Mouse (Mus musculus) MEL (cell line): ENCODE results near the gene Palm. TPM values are rescaled to one million over a fixed set of nuclear protein-coding genes. Genes with fewer than 3 reads are reported as not detected.
A peak's percentile ranks its signal among the peaks of the same experiment; 100 is the strongest.

Experiments
- DNase-seq: peaks from one replicate; pipeline ENCODE4 v3.0.0; 2011; ENCODE audit warnings: low read depth, low spot score
- H3K27ac ChIP-seq: 2 replicates; pipeline ENCODE4 v1.5.1; 2012; ENCODE audit warnings: low read depth, mild to moderate bottlenecking, control low read depth, low read length, moderate library complexity; ENCODE audit not compliant: control insufficient read depth
- H3K27me3 ChIP-seq, 2 experiments: fragments of 150-350 bp in 1 of 2; sonication (generic) in 1 of 2; 2 replicates each; pipeline ENCODE4 v1.6.1; 2012; ENCODE audit warnings: low read length in 2 of 2, mild to moderate bottlenecking in 2 of 2, improper control_type of control experiment in 1 of 2, moderate library complexity in 1 of 2; ENCODE audit not compliant: insufficient read depth in 2 of 2, control insufficient read depth in 1 of 2
- H3K36me3 ChIP-seq, 2 experiments: 2 replicates each; pipeline ENCODE4 v1.6.1; 2012 to 2014; ENCODE audit warnings: low read length in 2 of 2, improper control_type of control experiment in 1 of 2, inconsistent platforms in 1 of 2, mild to moderate bottlenecking in 1 of 2; ENCODE audit not compliant: insufficient read depth in 2 of 2, control insufficient read depth in 1 of 2
- H3K4me1 ChIP-seq, 2 experiments: fragments of 150-350 bp in 1 of 2; sonication (generic) in 1 of 2; 2 replicates each; pipeline ENCODE4 v1.6.1; 2012; ENCODE audit warnings: low read length in 2 of 2, improper control_type of control experiment in 1 of 2, mild to moderate bottlenecking in 1 of 2; ENCODE audit not compliant: insufficient read depth in 2 of 2, control insufficient read depth in 1 of 2
- H3K4me3 ChIP-seq, 2 experiments: fragments of 150-350 bp in 1 of 2; sonication (generic) in 1 of 2; 2 replicates each; pipeline ENCODE4 v1.5.1; 2012; ENCODE audit warnings: low read depth in 2 of 2, low read length in 2 of 2, mild to moderate bottlenecking in 2 of 2, moderate library complexity in 2 of 2, control low read depth in 1 of 2, improper control_type of control experiment in 1 of 2; ENCODE audit not compliant: control insufficient read depth in 1 of 2, insufficient read depth in 1 of 2
- H3K79me2 ChIP-seq: 2 replicates; pipeline ENCODE4 v1.6.1; 2012; ENCODE audit warnings: mild to moderate bottlenecking, low read length, moderate library complexity; ENCODE audit not compliant: control insufficient read depth, poor library complexity, insufficient read depth
- H3K9ac ChIP-seq: 2 replicates; pipeline ENCODE4 v1.6.1; 2012; ENCODE audit warnings: low read depth, mild to moderate bottlenecking, control low read depth, low read length, moderate library complexity; ENCODE audit not compliant: control insufficient read depth, poor library complexity, severe bottlenecking
- H3K9me3 ChIP-seq: fragments of 150-350 bp; sonication (generic); replicated peaks from 2 replicates; pipeline ENCODE4 v1.6.1; 2012; ENCODE audit warnings: mild to moderate bottlenecking, low read length, improper control_type of control experiment, moderate library complexity; ENCODE audit not compliant: insufficient read depth
- CHD2 ChIP-seq: IDR thresholded peaks from 2 replicates; pipeline ENCODE4 v1.6.1; 2011; ENCODE audit warnings: low read length, improper control_type of control experiment
- CTCF ChIP-seq, 3 experiments: IDR thresholded peaks in 2 of 3; conservative IDR thresholded peaks in 1 of 3; 2 replicates each; pipeline ENCODE4 v1.5.1; 2011 to 2012; ENCODE audit warnings: low read length in 3 of 3, low read depth in 2 of 3, mild to moderate bottlenecking in 2 of 3, improper control_type of control experiment in 1 of 3, inconsistent platforms in 1 of 3, mixed read lengths in 1 of 3, moderate library complexity in 1 of 3; ENCODE audit not compliant: control insufficient read depth in 1 of 3, insufficient read depth in 1 of 3, poor library complexity in 1 of 3, severe bottlenecking in 1 of 3
- E2F4 ChIP-seq: IDR thresholded peaks from 2 replicates; pipeline ENCODE4 v1.6.1; 2011; ENCODE audit warnings: low read depth, low read length, improper control_type of control experiment, borderline replicate concordance
- ELF1 ChIP-seq: IDR thresholded peaks from 2 replicates; pipeline ENCODE4 v1.6.1; 2014; ENCODE audit warnings: low read depth, mild to moderate bottlenecking, inconsistent platforms, low read length, improper control_type of control experiment, moderate library complexity
- EP300 ChIP-seq, 2 experiments: IDR thresholded peaks; 2 replicates each; pipeline ENCODE4 v1.6.1; 2011; ENCODE audit warnings: improper control_type of control experiment in 2 of 2, low read length in 2 of 2, low read depth in 1 of 2, mild to moderate bottlenecking in 1 of 2
- ETS1 ChIP-seq: IDR thresholded peaks from 2 replicates; pipeline ENCODE4 v1.6.1; 2012; ENCODE audit warnings: low read depth, mild to moderate bottlenecking, inconsistent platforms, low read length, improper control_type of control experiment, moderate library complexity
- GABPA ChIP-seq: IDR thresholded peaks from 2 replicates; pipeline ENCODE4 v1.6.1; 2012; ENCODE audit warnings: low read depth, mild to moderate bottlenecking, inconsistent platforms, low read length, improper control_type of control experiment, moderate library complexity
- GATA1 ChIP-seq: IDR thresholded peaks from 2 replicates; pipeline ENCODE4 v1.6.1; 2011; ENCODE audit warnings: low read depth, low read length, improper control_type of control experiment
- HCFC1 ChIP-seq: IDR thresholded peaks from 2 replicates; pipeline ENCODE4 v1.6.1; 2012; ENCODE audit warnings: low read depth, mild to moderate bottlenecking, inconsistent platforms, low read length, improper control_type of control experiment, moderate library complexity
- JUND ChIP-seq: IDR thresholded peaks from 2 replicates; pipeline ENCODE4 v1.6.1; 2011; ENCODE audit warnings: low read depth, mild to moderate bottlenecking, improper control_type of control experiment, low read length
- KAT2A ChIP-seq: conservative IDR thresholded peaks from 2 replicates; pipeline ENCODE4 v1.6.1; 2012; ENCODE audit warnings: low read depth, low read length, improper control_type of control experiment, inconsistent platforms
- MAFK ChIP-seq: IDR thresholded peaks from 2 replicates; pipeline ENCODE4 v1.6.1; 2011; ENCODE audit warnings: low read depth, mild to moderate bottlenecking, low read length, improper control_type of control experiment, borderline replicate concordance
- MAX ChIP-seq: IDR thresholded peaks from 2 replicates; pipeline ENCODE4 v1.6.1; 2011; ENCODE audit warnings: low read length, improper control_type of control experiment
- MAZ ChIP-seq: IDR thresholded peaks from 2 replicates; pipeline ENCODE4 v1.6.1; 2012; ENCODE audit warnings: low read depth, mild to moderate bottlenecking, inconsistent platforms, low read length, improper control_type of control experiment
- MEF2A ChIP-seq: IDR thresholded peaks from 2 replicates; pipeline ENCODE4 v1.6.1; 2014; ENCODE audit warnings: low read depth, mild to moderate bottlenecking, inconsistent platforms, low read length, improper control_type of control experiment; ENCODE audit not compliant: poor library complexity, insufficient replicate concordance, severe bottlenecking; ENCODE audit errors: extremely low read depth
- MXI1 ChIP-seq: IDR thresholded peaks from 2 replicates; pipeline ENCODE4 v1.6.1; 2011; ENCODE audit warnings: mild to moderate bottlenecking, low read depth, low read length, improper control_type of control experiment
- MYB ChIP-seq: IDR thresholded peaks from 2 replicates; pipeline ENCODE4 v1.6.1; 2011; ENCODE audit warnings: mild to moderate bottlenecking, low read depth, low read length, improper control_type of control experiment
- MYC ChIP-seq: IDR thresholded peaks from 2 replicates; pipeline ENCODE4 v1.6.1; 2011; ENCODE audit warnings: low read depth, mild to moderate bottlenecking, low read length, improper control_type of control experiment, moderate library complexity
- NELFE ChIP-seq: IDR thresholded peaks from 2 replicates; pipeline ENCODE4 v1.6.1; 2011; ENCODE audit warnings: low read depth, low read length, improper control_type of control experiment
- NRF1 ChIP-seq: IDR thresholded peaks from 2 replicates; pipeline ENCODE4 v1.6.1; 2014; ENCODE audit warnings: low read depth, mild to moderate bottlenecking, inconsistent platforms, low read length, improper control_type of control experiment, moderate library complexity; ENCODE audit not compliant: poor library complexity, insufficient read depth, severe bottlenecking
- POLR2A ChIP-seq, 2 experiments: IDR thresholded peaks; 2 replicates each; pipeline ENCODE4 v1.6.1; 2011 to 2012; ENCODE audit warnings: low read length in 2 of 2, mild to moderate bottlenecking in 2 of 2, control low read depth in 1 of 2, improper control_type of control experiment in 1 of 2, low read depth in 1 of 2, moderate library complexity in 1 of 2; ENCODE audit not compliant: control insufficient read depth in 1 of 2, insufficient read depth in 1 of 2, poor library complexity in 1 of 2
- POLR2AphosphoS2 ChIP-seq: IDR thresholded peaks from 2 replicates; pipeline ENCODE4 v1.6.1; 2011; ENCODE audit warnings: low read length, improper control_type of control experiment
- POLR2AphosphoS5 ChIP-seq: IDR thresholded peaks from 2 replicates; pipeline ENCODE4 v1.6.1; 2012; ENCODE audit warnings: low read depth, borderline replicate concordance, mild to moderate bottlenecking, inconsistent platforms, low read length, moderate library complexity, mixed read lengths
- RAD21 ChIP-seq: IDR thresholded peaks from 2 replicates; pipeline ENCODE4 v1.6.1; 2011; ENCODE audit warnings: mild to moderate bottlenecking, low read depth, low read length, improper control_type of control experiment
- RCOR1 ChIP-seq: IDR thresholded peaks from 2 replicates; pipeline ENCODE4 v1.6.1; 2012; ENCODE audit warnings: low read depth, mild to moderate bottlenecking, inconsistent platforms, low read length, improper control_type of control experiment
- SIN3A ChIP-seq: IDR thresholded peaks from 2 replicates; pipeline ENCODE4 v1.6.1; 2012; ENCODE audit warnings: low read length, improper control_type of control experiment, inconsistent platforms
- SMC3 ChIP-seq: IDR thresholded peaks from 2 replicates; pipeline ENCODE4 v1.6.1; 2011; ENCODE audit warnings: low read depth, low read length, improper control_type of control experiment
- TBP ChIP-seq: IDR thresholded peaks from 2 replicates; pipeline ENCODE4 v1.8.0; 2011; ENCODE audit warnings: low read depth, low read length, improper control_type of control experiment
- TCF12 ChIP-seq: IDR thresholded peaks from 2 replicates; pipeline ENCODE4 v1.6.1; 2014; ENCODE audit warnings: low read depth, mild to moderate bottlenecking, inconsistent platforms, low read length, improper control_type of control experiment, moderate library complexity
- UBTF ChIP-seq: IDR thresholded peaks from 2 replicates; pipeline ENCODE4 v1.6.1; 2012; ENCODE audit warnings: low read depth, mild to moderate bottlenecking, inconsistent platforms, low read length, improper control_type of control experiment, moderate library complexity, borderline replicate concordance; ENCODE audit not compliant: insufficient read depth
- USF1 ChIP-seq: IDR thresholded peaks from 2 replicates; pipeline ENCODE4 v1.6.1; 2014; ENCODE audit warnings: low read depth, mild to moderate bottlenecking, inconsistent platforms, low read length, improper control_type of control experiment, moderate library complexity
- USF2 ChIP-seq, 2 experiments: IDR thresholded peaks; 2 replicates each; pipeline ENCODE4 v1.6.1; 2011 to 2012; ENCODE audit warnings: improper control_type of control experiment in 2 of 2, low read length in 2 of 2, borderline replicate concordance in 1 of 2, inconsistent platforms in 1 of 2, low read depth in 1 of 2, mild to moderate bottlenecking in 1 of 2; ENCODE audit not compliant: insufficient read depth in 1 of 2
- ZC3H11A ChIP-seq: IDR thresholded peaks from 2 replicates; pipeline ENCODE4 v1.6.1; 2012; ENCODE audit warnings: low read depth, mild to moderate bottlenecking, inconsistent platforms, low read length, improper control_type of control experiment
- ZKSCAN1 ChIP-seq: IDR thresholded peaks from 2 replicates; pipeline ENCODE4 v1.6.1; 2012; ENCODE audit warnings: low read depth, mild to moderate bottlenecking, inconsistent platforms, low read length, improper control_type of control experiment, moderate library complexity
- ZMIZ1 ChIP-seq: IDR thresholded peaks from 2 replicates; pipeline ENCODE4 v1.6.1; 2012; ENCODE audit warnings: low read depth, mild to moderate bottlenecking, inconsistent platforms, low read length, improper control_type of control experiment, moderate library complexity
- ZNF384 ChIP-seq: IDR thresholded peaks from 2 replicates; pipeline ENCODE4 v1.6.1; 2012; ENCODE audit warnings: low read depth, mild to moderate bottlenecking, inconsistent platforms, low read length, improper control_type of control experiment
- polyA plus RNA-seq, 2 experiments: library from polyadenylated mRNA; stranded (reverse) in 1 of 2; unstranded in 1 of 2; fragments of >175 nt in 1 of 2; fragments of >200 nt in 1 of 2; gene quantifications; 2 replicates each; pipeline versions ENCODE4 v1.2.1 to v1.2.4; 2012; ENCODE audit warnings: low replicate concordance in 2 of 2, low read depth in 1 of 2; ENCODE audit not compliant: insufficient read length in 2 of 2, insufficient read depth in 1 of 2, missing spikeins in 1 of 2
- total RNA-seq: library from RNA; depleted of rRNA; stranded (reverse); fragments of 300-350 nt; gene quantifications from 2 replicates; pipeline ENCODE4 v1.2.3, GENCODE M21; 2012

Palm gene
- total and polyA plus RNA-seq, 3 experiments: 4.8 to 15.5 TPM; not detected in 1

DNA sequence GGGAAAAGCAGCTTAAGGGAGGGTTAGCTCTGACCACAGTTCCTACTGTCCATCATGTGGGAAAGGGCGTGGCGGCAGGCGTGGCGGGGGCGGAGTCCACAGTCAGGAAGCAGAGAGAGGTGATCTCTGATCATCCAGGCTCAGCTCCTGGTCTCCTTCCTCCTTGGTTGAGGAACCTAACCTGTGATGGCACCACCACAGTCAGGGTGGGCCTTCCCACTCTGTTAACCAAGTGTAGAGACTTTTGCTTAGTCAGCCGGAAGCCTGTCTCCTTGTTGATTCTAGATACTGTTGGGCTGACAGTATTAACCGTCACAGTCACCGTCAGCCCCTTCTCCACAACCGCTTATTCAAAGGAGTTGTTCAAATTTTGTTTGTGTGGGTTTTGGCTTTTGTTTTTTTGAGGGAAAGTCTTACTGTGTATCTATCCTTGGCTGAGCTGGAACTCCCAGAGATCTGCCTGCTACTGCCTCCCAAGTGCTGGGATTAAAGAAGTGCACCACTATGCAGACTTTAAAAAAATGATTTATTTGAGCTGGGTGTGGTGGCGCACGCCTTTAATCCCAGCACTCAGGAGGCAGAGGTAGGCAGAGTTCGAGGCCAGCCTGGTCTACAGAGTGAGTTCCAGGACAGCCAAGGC is 5.0 kb downstream of the Palm start:
- Histone ChIP-seq H3K9ac (peak overlapping the region; percentile 40), H3K4me1 (peaks cover 16 to 37% of the 10 kb centered on the region in 2 experiments), H3K79me2 (no peaks in the 10 kb centered on the region), H3K27me3 (no peaks in the 10 kb centered on the region), H3K36me3 (peaks cover 0 to 26% of the 10 kb centered on the region in 2 experiments; a peak in 2 of 4 replicates), H3K27ac (peak overlapping the region; percentile 89), H3K9me3 (no peaks in the 10 kb centered on the region), H3K4me3 (peak overlapping the region; percentile 22 to 39)
- DNase-seq: peak; percentile 96
- TF ChIP-seq TBP: peak; percentile 36
- no peak for TF ChIP-seq POLR2AphosphoS2
- no peak for TF ChIP-seq UBTF
- TF ChIP-seq ZC3H11A: no peak
- TF ChIP-seq RCOR1: no peak; the same call in 1 of the 2 replicates
- TF ChIP-seq USF1: no peak
- peak; percentile 56 for TF ChIP-seq ELF1
- TF ChIP-seq USF2 (IDR thresholded peaks at IDR 0.05; ENCODE audit: borderline replicate concordance in 1 of 2, insufficient read depth in 1 of 2, low read depth in 1 of 2, low read length in 2 of 2): no peak
- TF ChIP-seq TCF12: peak; percentile 59; the same call in 1 of the 2 replicates
- TF ChIP-seq MEF2A: no peak
- peak in 1 of 2 experiments; percentile 56; a peak in 1 of 4 replicates for TF ChIP-seq POLR2A (IDR thresholded peaks at IDR 0.05; ENCODE audit: control insufficient read depth in 1 of 2, insufficient read depth in 1 of 2, low read depth in 1 of 2, low read length in 2 of 2, poor library complexity in 1 of 2)
- no peak for TF ChIP-seq MAX
- TF ChIP-seq MAFK: peak; percentile 88
- TF ChIP-seq EP300 (IDR thresholded peaks at IDR 0.05; ENCODE audit: low read depth in 1 of 2, low read length in 2 of 2): peak; percentile 68 to 89
- no peak for TF ChIP-seq ZKSCAN1
- peak; percentile 55; the same call in 1 of the 2 replicates for TF ChIP-seq GABPA
- no peak for TF ChIP-seq CHD2
- TF ChIP-seq MYB: peak; percentile 88
- TF ChIP-seq KAT2A: no peak
- 0 out of 2 replicates have a peak, but pooled peaks have one; percentile 36 for TF ChIP-seq ZMIZ1
- TF ChIP-seq E2F4: no peak
- TF ChIP-seq JUND: no peak
- TF ChIP-seq GATA1: peak; percentile 64
- no peak for TF ChIP-seq SMC3
- 0 out of 2 replicates have a peak, but pooled peaks have one; percentile 63 for TF ChIP-seq MYC
- no peak for TF ChIP-seq NRF1
- peak; percentile 56; the same call in 1 of the 2 replicates for TF ChIP-seq ZNF384
- TF ChIP-seq ETS1: peak; percentile 79
- TF ChIP-seq RAD21: no peak
- TF ChIP-seq HCFC1: no peak; the same call in 1 of the 2 replicates
- no peak for TF ChIP-seq POLR2AphosphoS5
- peak; percentile 34; the same call in 1 of the 2 replicates for TF ChIP-seq MXI1
- peak; percentile 75; the same call in 1 of the 2 replicates for TF ChIP-seq SIN3A
- TF ChIP-seq NELFE: peak; percentile 33; the same call in 1 of the 2 replicates
- TF ChIP-seq MAZ: no peak; the same call in 1 of the 2 replicates
- no peak for TF ChIP-seq CTCF (IDR thresholded peaks at IDR 0.05 in 2 of 3, conservative IDR thresholded peaks at IDR 0.05 in 1 of 3; ENCODE audit: control insufficient read depth in 1 of 3, insufficient read depth in 1 of 3, low read depth in 2 of 3, low read length in 3 of 3, poor library complexity in 1 of 3, severe bottlenecking in 1 of 3)
